Mouse (Mus musculus) midbrain, embryonic 14.5 days (tissue): Measurements from ENCODE around the gene 1700042G07Rik. TPM values are rescaled to one million over a fixed set of nuclear protein-coding genes. Genes with fewer than 3 reads are reported as not detected.

ENCODE experiments used
- ATAC-seq: fragments of 200-750 bp; cut with Nextera tagmentation; 2 replicates; pipeline ENCODE4 v1.8.0; 2017; ENCODE audit warnings: moderate number of reproducible peaks, moderate library complexity; ENCODE audit not compliant: low FRiP score, low TSS enrichment
- DNase-seq: peaks from one replicate; pipeline ENCODE4 v3.0.0-alpha.2; 2015
- H3K27ac ChIP-seq: fragments of 300-500 bp; sonication (generic); replicated peaks from 2 replicates; pipeline ENCODE4 v1.5.1; 2014; ENCODE audit warnings: mild to moderate bottlenecking, low read depth, low read length, moderate library complexity
- H3K27me3 ChIP-seq: fragments of 300-500 bp; sonication (generic); 2 replicates; pipeline ENCODE4 v1.6.1; 2014; ENCODE audit warnings: low read length, control low read depth, mixed read lengths; ENCODE audit not compliant: control insufficient read depth, insufficient read depth
- H3K36me3 ChIP-seq: fragments of 300-500 bp; sonication (generic); 2 replicates; pipeline ENCODE4 v1.6.1; 2014; ENCODE audit warnings: low read length, control low read depth; ENCODE audit not compliant: control insufficient read depth, insufficient read depth
- H3K4me1 ChIP-seq: fragments of 300-500 bp; sonication (generic); 2 replicates; pipeline ENCODE4 v1.6.1; 2014; ENCODE audit warnings: mild to moderate bottlenecking, antibody characterized with exemption, low read length, control low read depth; ENCODE audit not compliant: control insufficient read depth, insufficient read depth
- H3K4me2 ChIP-seq: fragments of 300-500 bp; sonication (generic); 2 replicates; pipeline ENCODE4 v1.6.1; 2014; ENCODE audit warnings: mild to moderate bottlenecking, low read length, moderate library complexity
- H3K4me3 ChIP-seq: fragments of 300-500 bp; sonication (generic); replicated peaks from 2 replicates; pipeline ENCODE4 v1.5.1; 2014; ENCODE audit warnings: low read depth, low read length
- H3K9ac ChIP-seq: fragments of 300-500 bp; sonication (generic); replicated peaks from 2 replicates; pipeline ENCODE4 v1.6.1; 2014; ENCODE audit warnings: mild to moderate bottlenecking, low read length, moderate library complexity
- H3K9me3 ChIP-seq: fragments of 300-500 bp; sonication (generic); 2 replicates; pipeline ENCODE4 v1.6.1; 2016; ENCODE audit warnings: low read length, control low read depth, mixed read lengths; ENCODE audit not compliant: control insufficient read depth
- WGBS: fragments of 180-500 bp; shearing (Covaris S2); extraction: QIAGEN DNeasy Blood & Tissue Kit; methylation state at CpG from one replicate; pipeline ENCODE4 v1.1.7; 2014; 5-methylcytosine and 5-hydroxymethylcytosine counted together
- polyA plus RNA-seq: library from polyadenylated mRNA; unstranded; fragments of >200 nt; fragmentation: Nextera tagmentation; extraction: Ambion mirVana; gene quantifications from 2 replicates; pipeline ENCODE4 v1.2.1, GENCODE M21; 2014

1700042G07Rik gene
- not detected in 2 replicates for polyA plus RNA-seq

- Histone ChIP-seq H3K27ac (no peak within 1 kb of the TSS), H3K9me3 (no peaks in the 10 kb centered on the region), H3K4me2 (no peak within 1 kb of the TSS), H3K36me3 (no peaks in the 10 kb centered on the region), H3K9ac (no peak within 1 kb of the TSS), H3K4me1 (peaks cover 19% of the 10 kb centered on the region; the same call in 1 of the 2 replicates), H3K27me3 (no peaks in the 10 kb centered on the region), H3K4me3 (no peak within 1 kb of the TSS)
- DNase-seq, result no peak
- 90% methylated on average over 6 of the region's 6 CpGs for WGBS
- no peak for ATAC-seq
These were observed at the start of gene 1700042G07Rik, which contains the start of gene Gm49337 for GRCm38 (mm10) chr4:116173072-116173471. Gene 1700042G07Rik (plus strand): TSS chr4:116173372. Gene Gm49337 (plus strand): TSS chr4:116173384.

GRCm38 (mm10) chr4:116123602-116124519, 49.3 kb upstream of the 1700042G07Rik start, which contains the start of the genes Rad54l and Pomgnt1:
Gene Rad54l (minus strand): TSS chr4:116123690.
Gene Pomgnt1 (plus strand): TSS chr4:116123840.
- no peaks in the 10 kb centered on the region for H3K36me3 ChIP-seq
- 5% methylated on average over 24 of the region's 24 CpGs for WGBS
- peak within 1 kb of the TSS; percentile 63 for H3K4me2 ChIP-seq
- DNase-seq (peak; percentile 96), ATAC-seq (peak; percentile 96)
- peak within 1 kb of the TSS; percentile 55 for H3K9ac ChIP-seq
- no peaks in the 10 kb centered on the region for H3K27me3 ChIP-seq
- peak within 1 kb of the TSS; percentile 53; the same call in 1 of the 2 replicates for H3K27ac ChIP-seq
- peaks cover 9% of the 10 kb centered on the region for H3K4me1 ChIP-seq
- H3K4me3 ChIP-seq, result peak within 1 kb of the TSS; percentile 49
- no peaks in the 10 kb centered on the region for H3K9me3 ChIP-seq

- H3K27me3 ChIP-seq, result no peaks in the 10 kb centered on the region
- no peak overlapping the region for H3K9ac ChIP-seq
- H3K36me3 ChIP-seq, result no peaks in the 10 kb centered on the region
- no peaks in the 10 kb centered on the region for H3K9me3 ChIP-seq
- no peak for ATAC-seq
- WGBS, result 93% methylated on average over 4 of the region's 4 CpGs
- H3K27ac ChIP-seq, result no peak overlapping the region
- H3K4me3 ChIP-seq, result no peak overlapping the region
- peaks cover 9% of the 10 kb centered on the region for H3K4me1 ChIP-seq
- DNase-seq, result no peak
- H3K4me2 ChIP-seq, result no peak overlapping the region
These were observed 47.3 kb upstream of the 1700042G07Rik start for GRCm38 (mm10) chr4:116125803-116126386.

GRCm38 (mm10) chr4:116127956-116128355, 45.2 kb upstream of the 1700042G07Rik start:
- Histone ChIP-seq H3K27me3 (no peaks in the 10 kb centered on the region), H3K9ac (no peak overlapping the region), H3K4me3 (no peak overlapping the region), H3K9me3 (no peaks in the 10 kb centered on the region), H3K36me3 (no peaks in the 10 kb centered on the region), H3K4me1 (peaks cover 6% of the 10 kb centered on the region), H3K27ac (no peak overlapping the region), H3K4me2 (no peak overlapping the region)
- no peak for ATAC-seq
- 58% methylated on average over 6 of the region's 6 CpGs for WGBS
- no peak for DNase-seq

GRCm38 (mm10) chr4:116133126-116133525, 40.0 kb upstream of the 1700042G07Rik start:
- H3K36me3 ChIP-seq, result no peaks in the 10 kb centered on the region
- H3K9ac ChIP-seq, result no peak overlapping the region
- no peak overlapping the region for H3K4me3 ChIP-seq
- DNase-seq, result no peak
- H3K4me2 ChIP-seq, result no peak overlapping the region
- no peak overlapping the region for H3K27ac ChIP-seq
- no peak for ATAC-seq
- no peaks in the 10 kb centered on the region for H3K9me3 ChIP-seq
- H3K4me1 ChIP-seq, result no peaks in the 10 kb centered on the region
- H3K27me3 ChIP-seq, result no peaks in the 10 kb centered on the region
- WGBS, result 87% methylated on average over 4 of the region's 4 CpGs

GRCm38 (mm10) chr4:116134990-116135389, 38.2 kb upstream of the 1700042G07Rik start:
- DNase-seq, result peak; percentile 84
- no peaks in the 10 kb centered on the region for H3K4me1 ChIP-seq
- no peak for ATAC-seq
- H3K9me3 ChIP-seq, result no peaks in the 10 kb centered on the region
- no peaks in the 10 kb centered on the region for H3K27me3 ChIP-seq
- no peak overlapping the region for H3K9ac ChIP-seq
- no peak overlapping the region for H3K4me3 ChIP-seq
- H3K4me2 ChIP-seq, result no peak overlapping the region
- H3K36me3 ChIP-seq, result no peaks in the 10 kb centered on the region
- 39% methylated on average over 2 of the region's 2 CpGs for WGBS
- H3K27ac ChIP-seq, result no peak overlapping the region

GRCm38 (mm10) chr4:116137421-116137996, 35.7 kb upstream of the 1700042G07Rik start:
- Histone ChIP-seq H3K27ac (no peak overlapping the region), H3K9me3 (no peaks in the 10 kb centered on the region), H3K4me1 (no peaks in the 10 kb centered on the region), H3K4me3 (no peak overlapping the region), H3K36me3 (no peaks in the 10 kb centered on the region), H3K27me3 (no peaks in the 10 kb centered on the region), H3K9ac (no peak overlapping the region), H3K4me2 (no peak overlapping the region)
- ATAC-seq, result no peak
- WGBS, result 52% methylated on average over 13 of the region's 13 CpGs
- DNase-seq, result no peak

- DNase-seq (no peak), ATAC-seq (no peak)
- Histone ChIP-seq H3K27ac (no peak overlapping the region), H3K9me3 (no peaks in the 10 kb centered on the region), H3K4me1 (peaks cover 16% of the 10 kb centered on the region; the same call in 1 of the 2 replicates), H3K4me2 (no peak overlapping the region), H3K4me3 (no peak overlapping the region), H3K9ac (no peak overlapping the region), H3K27me3 (0 out of 2 replicates have a peak, but pooled peaks cover 4% of the 10 kb centered on the region), H3K36me3 (no peaks in the 10 kb centered on the region)
- 78% methylated on average over 7 of the region's 7 CpGs for WGBS
These were observed 32.2 kb upstream of the 1700042G07Rik start for GRCm38 (mm10) chr4:116140801-116141574.
